In the genomic region with DNA sequence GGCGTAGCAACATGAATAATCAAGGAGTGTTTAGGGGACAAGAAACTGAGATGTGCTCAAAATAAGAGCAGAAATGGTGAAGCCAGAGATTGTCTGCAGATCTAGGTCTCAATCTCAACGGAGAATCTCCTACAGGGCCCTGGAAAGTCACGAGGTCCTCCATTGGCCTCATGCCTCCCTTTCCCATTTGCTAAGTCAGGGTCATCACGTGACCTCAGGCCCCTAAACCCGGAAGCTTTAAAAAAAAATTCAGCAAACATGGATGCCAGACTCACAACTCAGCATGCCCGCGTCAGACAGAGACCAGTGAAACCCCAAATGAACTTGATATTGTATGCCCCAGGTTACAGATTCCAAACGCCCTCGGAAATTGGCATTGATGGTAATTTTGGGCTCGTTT, we compare ENCODE assay signal across 22 mouse cellular contexts.
DNase-seq lines count a peak whose midpoint lies in the region; ATAC-seq and TF ChIP-seq lines count a peak whose summit lies in the region.
"Had no signal": no experiment of that assay in that cellular context is flagged by ENCODE, and none has a peak within 500 bp of the region (broad histone marks: within the 10 kb centered on the region; RNA-seq: fewer than 3 reads in every experiment).

No protein-coding gene starts in this region.

- TF ChIP-seq EP300 in CH12.LX (IDR thresholded peaks at IDR 0.05; ENCODE audit: low read length): no peak
- no peak for TF ChIP-seq EP300 in stomach, postnatal 0 days (optimal IDR thresholded peaks at IDR 0.05)

- H3K79me2 ChIP-seq in CH12.LX (replicated peaks; ENCODE audit: control insufficient read depth, extremely low read depth, insufficient read depth, poor library complexity, severe bottlenecking): peaks cover 3% of the 10 kb centered on the region

- no peak overlapping the region for H3K9ac ChIP-seq in forebrain, postnatal 0 days
- no peak overlapping the region for H3K9ac ChIP-seq in forebrain, embryonic 14.5 days (ENCODE audit: low read length)
- no peak overlapping the region for H3K9ac ChIP-seq in CH12.LX (ENCODE audit: insufficient read depth, low read depth)
- no peak overlapping the region for H3K9ac ChIP-seq in stomach, postnatal 0 days (ENCODE audit: low read length)
- H3K9ac ChIP-seq: embryonic facial prominence, embryonic 12.5 days; forebrain, embryonic 13.5 days had no signal

- H3K4me1 ChIP-seq in forebrain, postnatal 0 days (ENCODE audit: insufficient read depth): peaks cover 21% of the 10 kb centered on the region
- H3K4me1 ChIP-seq in forebrain, embryonic 14.5 days (ENCODE audit: control insufficient read depth, insufficient read depth, low read length): peaks cover 11% of the 10 kb centered on the region
- peaks cover 17 to 73% of the 10 kb centered on the region in 2 experiments for H3K4me1 ChIP-seq in CH12.LX (ENCODE audit: control insufficient read depth in 1 of 2, insufficient read depth in 2 of 2)
- H3K4me1 ChIP-seq in stomach, postnatal 0 days (replicated peaks; ENCODE audit: control insufficient read depth, insufficient read depth): peaks cover 3% of the 10 kb centered on the region; the same call in 1 of the 2 replicates
- H3K4me1 ChIP-seq: embryonic facial prominence, embryonic 10.5 days; embryonic facial prominence, embryonic 12.5 days had no signal

- TF ChIP-seq POLR2A in CH12.LX (IDR thresholded peaks at IDR 0.05; ENCODE audit: low read depth, low read length): no peak

- no peak overlapping the region for H3K4me3 ChIP-seq in forebrain, postnatal 0 days (ENCODE audit: low read depth, low read length)
- H3K4me3 ChIP-seq in forebrain, embryonic 14.5 days (ENCODE audit: low read depth, low read length): no peak overlapping the region
- no peak overlapping the region for H3K4me3 ChIP-seq in left cerebral cortex, adult 2 months
- no peak overlapping the region for H3K4me3 ChIP-seq in CH12.LX (replicated peaks in 1 of 3; ENCODE audit: low read depth in 2 of 3, low read length in 2 of 3, poor library complexity in 1 of 3)
- H3K4me3 ChIP-seq in stomach, postnatal 0 days (ENCODE audit: low read depth, low read length): no peak overlapping the region
- H3K4me3 ChIP-seq: embryonic facial prominence, embryonic 10.5 days; embryonic facial prominence, embryonic 12.5 days; forebrain, embryonic 13.5 days had no signal

- no peaks in the 10 kb centered on the region for H3K9me3 ChIP-seq in forebrain, postnatal 0 days (ENCODE audit: low read length)
- H3K9me3 ChIP-seq in forebrain, embryonic 14.5 days (replicated peaks; ENCODE audit: control insufficient read depth, low read length): no peaks in the 10 kb centered on the region
- no peaks in the 10 kb centered on the region for H3K9me3 ChIP-seq in CH12.LX (replicated peaks; ENCODE audit: low read length)
- H3K9me3 ChIP-seq in stomach, postnatal 0 days (ENCODE audit: control insufficient read depth, low read length): no peaks in the 10 kb centered on the region
- H3K9me3 ChIP-seq: embryonic facial prominence, embryonic 10.5 days; embryonic facial prominence, embryonic 12.5 days; forebrain, embryonic 13.5 days had no signal

- no peak for TF ChIP-seq RAD21 in CH12.LX (IDR thresholded peaks at IDR 0.05; ENCODE audit: low read depth, low read length)

- dilution Hi-C loops in CH12.LX (cut with MboI; ENCODE audit: extremely low pct_ligation_motif_present, extremely low pct_unique_long_range_greater_than_20kb, low sequenced_read_pairs): no loop called here

- WGBS in forebrain, postnatal 0 days: 89% methylated on average over 10 of the region's 10 CpGs
- WGBS in forebrain, embryonic 14.5 days: 90% methylated on average over 10 of the region's 10 CpGs
- 90% methylated on average over 10 of the region's 10 CpGs for WGBS in stomach, postnatal 0 days

- H3K27me3 ChIP-seq in forebrain, postnatal 0 days (ENCODE audit: insufficient read depth, low read length): no peaks in the 10 kb centered on the region
- no peaks in the 10 kb centered on the region for H3K27me3 ChIP-seq in forebrain, embryonic 14.5 days (replicated peaks; ENCODE audit: control insufficient read depth, insufficient read depth, low read length)
- no peaks in the 10 kb centered on the region for H3K27me3 ChIP-seq in CH12.LX (replicated peaks)
- H3K27me3 ChIP-seq in stomach, postnatal 0 days (ENCODE audit: control insufficient read depth, insufficient read depth, low read length): no peaks in the 10 kb centered on the region
- H3K27me3 ChIP-seq: embryonic facial prominence, embryonic 12.5 days; forebrain, embryonic 13.5 days had no signal

- H3K27ac ChIP-seq in forebrain, postnatal 0 days (ENCODE audit: low read depth, low read length): 0 out of 2 replicates have a peak overlapping the region, but pooled peaks have one; percentile 30
- no peak overlapping the region for H3K27ac ChIP-seq in forebrain, embryonic 14.5 days (ENCODE audit: low read depth, low read length)
- H3K27ac ChIP-seq in left cerebral cortex, adult 2 months: peak overlapping the region; percentile 71; the same call in 1 of the 2 replicates
- H3K27ac ChIP-seq in CH12.LX (ENCODE audit: insufficient read depth, low read depth): 0 out of 2 replicates have a peak overlapping the region, but pooled peaks have one; percentile 2
- peak overlapping the region; percentile 24; the same call in 1 of the 2 replicates for H3K27ac ChIP-seq in stomach, postnatal 0 days (replicated peaks)
- H3K27ac ChIP-seq: embryonic facial prominence, embryonic 10.5 days; embryonic facial prominence, embryonic 12.5 days; forebrain, embryonic 13.5 days had no signal

- intact Hi-C loops in left cerebral cortex, adult 2 months (cut with DNase I): no loop called here
- intact Hi-C loops in left cerebral cortex, postnatal 14 days (cut with DNase I): no loop called here

- no peaks in the 10 kb centered on the region for H3K36me3 ChIP-seq in forebrain, postnatal 0 days (ENCODE audit: insufficient read depth)
- H3K36me3 ChIP-seq in forebrain, embryonic 14.5 days (ENCODE audit: control insufficient read depth, insufficient read depth, low read length): no peaks in the 10 kb centered on the region
- peaks cover 21 to 59% of the 10 kb centered on the region in 2 experiments for H3K36me3 ChIP-seq in CH12.LX (replicated peaks in 1 of 2; ENCODE audit: control insufficient read depth in 1 of 2, insufficient read depth in 1 of 2, low read length in 1 of 2)
- no peaks in the 10 kb centered on the region for H3K36me3 ChIP-seq in stomach, postnatal 0 days (ENCODE audit: control insufficient read depth, insufficient read depth, low read length)
- H3K36me3 ChIP-seq: embryonic facial prominence, embryonic 10.5 days; embryonic facial prominence, embryonic 12.5 days had no signal

- in situ Hi-C loops in CH12.LX (cut with MboI; ENCODE audit: low pct_ligation_motif_present, low pct_unique_long_range_greater_than_20kb, low sequenced_read_pairs): no loop called here

- DNase-seq in forebrain, postnatal 0 days: no peak
- DNase-seq in forebrain, embryonic 14.5 days (ENCODE audit: low spot score): no peak
- DNase-seq in left cerebral cortex, adult 2 months (ENCODE audit: extremely low spot score in 1 of 2, low spot score in 2 of 2): no peak
- no peak for DNase-seq in left cerebral cortex, postnatal 14 days (ENCODE audit: low spot score in 2 of 2)
- no peak for DNase-seq in CH12.LX (ENCODE audit: extremely low read depth)
- DNase-seq in stomach, postnatal 0 days (ENCODE audit: low spot score): no peak
- no peak for DNase-seq in spleen, adult 12 weeks (ENCODE audit: low spot score)
- DNase-seq: adrenal gland, adult 2 months; adrenal gland, postnatal 10 days; adrenal gland, postnatal 25 days; B cell, adult 2 months; cerebellum, adult 11 months; cerebellum, adult 18-20 months; cerebellum, adult 8-10 months; cerebellum, adult 9-11 months; cerebellum, postnatal 14 days; cerebellum, postnatal 36 days had no signal

- H3K4me2 ChIP-seq in forebrain, postnatal 0 days (ENCODE audit: low read depth): no peak overlapping the region
- no peak overlapping the region for H3K4me2 ChIP-seq in forebrain, embryonic 14.5 days (ENCODE audit: low read length)
- H3K4me2 ChIP-seq in CH12.LX (ENCODE audit: insufficient read depth, low read depth, poor library complexity, severe bottlenecking): no peak overlapping the region
- no peak overlapping the region for H3K4me2 ChIP-seq in stomach, postnatal 0 days (replicated peaks; ENCODE audit: low read depth)
- H3K4me2 ChIP-seq: embryonic facial prominence, embryonic 12.5 days; forebrain, embryonic 13.5 days had no signal

- TF ChIP-seq CTCF in forebrain, postnatal 0 days (IDR thresholded peaks at IDR 0.05; ENCODE audit: low read depth): no peak
- TF ChIP-seq CTCF in left cerebral cortex, adult 2 months (IDR thresholded peaks at IDR 0.05): no peak
- TF ChIP-seq CTCF in CH12.LX (conservative IDR thresholded peaks at IDR 0.05 in 1 of 2, IDR thresholded peaks at IDR 0.05 in 1 of 2; ENCODE audit: low read depth in 2 of 2, low read length in 2 of 2): no peak
- TF ChIP-seq CTCF in stomach, postnatal 0 days (IDR thresholded peaks at IDR 0.05; ENCODE audit: low read depth): no peak

- no peak for ATAC-seq in forebrain, postnatal 0 days
- ATAC-seq in forebrain, embryonic 14.5 days: no peak
- no peak for ATAC-seq in stomach, postnatal 0 days (ENCODE audit: low FRiP score, low TSS enrichment)
- ATAC-seq: CD4-positive, CD25-positive, alpha-beta regulatory T cell, adult 4 months; forebrain, embryonic 13.5 days; forebrain, embryonic 16.5 days had no signal

TF ChIP-seq in CH12.LX, 34 proteins besides CTCF, POLR2A, EP300 and RAD21:
- TF ChIP-seq CHD2 (IDR thresholded peaks at IDR 0.05; ENCODE audit: low read length) (no peak), IRF4 (IDR thresholded peaks at IDR 0.05; ENCODE audit: low read depth, low read length) (no peak), ELF1 (IDR thresholded peaks at IDR 0.05; ENCODE audit: low read depth, low read length) (0 out of 2 replicates have a peak, but pooled peaks have one; percentile 27), MXI1 (IDR thresholded peaks at IDR 0.05; ENCODE audit: low read depth, low read length) (no peak), USF1 (IDR thresholded peaks at IDR 0.05; ENCODE audit: low read depth, low read length) (peak; percentile 59), ZC3H11A (IDR thresholded peaks at IDR 0.05; ENCODE audit: low read depth, low read length) (no peak), NELFE (IDR thresholded peaks at IDR 0.05; ENCODE audit: low read depth, low read length) (no peak), CHD1 (IDR thresholded peaks at IDR 0.05; ENCODE audit: low read depth, low read length) (no peak), BHLHE40 (IDR thresholded peaks at IDR 0.05; ENCODE audit: low read depth, low read length) (0 out of 2 replicates have a peak, but pooled peaks have one; percentile 5), TBP (conservative IDR thresholded peaks at IDR 0.05; ENCODE audit: low read depth, low read length) (no peak), USF2 (conservative IDR thresholded peaks at IDR 0.05; ENCODE audit: low read depth, low read length) (peak; percentile 52), TCF12 (IDR thresholded peaks at IDR 0.05; ENCODE audit: low read depth, low read length) (no peak), GABPA (IDR thresholded peaks at IDR 0.05; ENCODE audit: insufficient replicate concordance, low read depth, low read length) (no peak)
